12 mouse cellular contexts compared by ENCODE assay signal in the genomic region with DNA sequence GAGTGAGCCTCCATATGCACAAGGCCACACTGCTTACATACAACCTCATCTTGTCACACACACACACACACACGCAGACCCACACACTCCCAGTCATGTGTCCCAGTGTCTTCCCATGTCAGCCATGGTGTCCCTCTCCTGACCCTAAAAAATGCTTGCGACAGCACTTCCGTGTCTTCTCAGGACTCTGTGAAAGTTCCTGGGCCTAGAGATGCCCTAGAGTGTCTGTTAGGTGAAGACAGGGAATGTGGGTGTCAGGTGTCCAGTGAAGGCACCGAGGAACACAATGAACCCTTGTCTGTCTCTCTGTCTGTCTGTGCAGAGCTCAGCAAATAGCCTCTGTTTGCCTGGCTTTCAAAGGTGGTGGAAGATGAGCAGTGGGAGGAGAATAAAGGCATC.
"Had no signal": no experiment of that assay in that cellular context is flagged by ENCODE, and none has a peak within 500 bp of the region (broad histone marks: within the 10 kb centered on the region; RNA-seq: fewer than 3 reads in every experiment).

No protein-coding gene starts in this region.

- H3K27ac ChIP-seq: limb, embryonic 15.5 days; liver, embryonic 12.5 days; midbrain, embryonic 13.5 days; neural tube, embryonic 13.5 days had no signal

- H3K36me3 ChIP-seq: limb, embryonic 15.5 days; liver, embryonic 12.5 days; midbrain, embryonic 13.5 days; neural tube, embryonic 13.5 days had no signal

- H3K9ac ChIP-seq: limb, embryonic 15.5 days; liver, embryonic 12.5 days; lung, embryonic 14.5 days; midbrain, embryonic 13.5 days; neural tube, embryonic 13.5 days had no signal

- H3K27me3 ChIP-seq: limb, embryonic 15.5 days; neural tube, embryonic 13.5 days had no signal

- ATAC-seq: inflammation-experienced regulatory T-cells, adult 6 months; intestine, postnatal 0 days; liver, embryonic 12.5 days; midbrain, embryonic 13.5 days had no signal

- H3K9me3 ChIP-seq: limb, embryonic 15.5 days; liver, embryonic 12.5 days; midbrain, embryonic 13.5 days; neural tube, embryonic 13.5 days had no signal

- H3K4me3 ChIP-seq: limb, embryonic 15.5 days; liver, embryonic 12.5 days; midbrain, embryonic 13.5 days; neural tube, embryonic 13.5 days had no signal

- H3K4me2 ChIP-seq: limb, embryonic 15.5 days; liver, embryonic 12.5 days; lung, embryonic 14.5 days; midbrain, embryonic 13.5 days; neural tube, embryonic 13.5 days had no signal

- DNase-seq: layer of hippocampus, postnatal 36 days; retina, postnatal 1 day; spleen, adult 18-20 months; thymus, adult 18-20 months; thymus, postnatal 14 days had no signal
